Mouse (Mus musculus) olfactory bulb, adult 2 months (tissue): ENCODE results near the gene Mllt6.
"Not testable (repeated sequence)": the region's sequence is repeated elsewhere in the genome, so short reads cannot be mapped to it uniquely, and the experiment has no call there.

Source experiments
- CTCF ChIP-seq: fragments of 200-500 bp; IDR thresholded peaks from 2 replicates; pipeline ENCODE4 v1.5.1; 2012; ENCODE audit warnings: low read depth, mild to moderate bottlenecking, low read length, moderate library complexity; ENCODE audit not compliant: insufficient read depth
- POLR2A ChIP-seq: fragments of 200-500 bp; IDR thresholded peaks from 2 replicates; pipeline ENCODE4 v1.6.1; 2012; ENCODE audit warnings: mild to moderate bottlenecking, low read depth, low read length, moderate library complexity; ENCODE audit not compliant: insufficient read depth

DNA sequence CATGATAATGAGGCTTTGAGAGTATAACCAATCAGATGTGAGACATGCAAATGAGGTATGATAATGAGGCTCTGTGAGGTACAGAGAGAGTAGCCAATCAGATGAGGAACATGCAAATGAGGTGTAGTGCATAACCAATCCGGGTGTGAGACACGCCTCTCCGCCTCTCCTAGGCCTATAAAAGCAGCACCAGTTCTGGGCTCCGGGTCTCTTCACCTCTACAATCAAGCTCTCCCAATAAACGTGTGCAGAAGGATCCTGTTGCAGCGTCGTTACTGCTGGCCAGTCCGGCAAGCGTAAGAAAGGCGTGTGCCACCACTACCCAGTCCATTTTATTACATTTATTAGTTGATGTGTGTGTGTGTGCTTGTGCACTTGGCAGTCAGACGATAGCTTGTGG, 9.8 kb upstream of the Mllt6 start:
- not testable (repeated sequence) for TF ChIP-seq CTCF, POLR2A
